Mouse (Mus musculus) left cerebral cortex, adult 2 months (tissue): ENCODE results near the gene Il5ra. TPM values are rescaled to one million over a fixed set of nuclear protein-coding genes. Genes with fewer than 3 reads are reported as not detected.

Experiments
- DNase-seq, 2 experiments: peaks; one replicate each; pipeline ENCODE4 v3.0.0; 2021 to 2022; ENCODE audit warnings: low spot score in 2 of 2, mixed read lengths in 1 of 2; ENCODE audit errors: extremely low spot score in 1 of 2
- H3K27ac ChIP-seq: fragments of 200-600 bp; 2 replicates; pipeline ENCODE4 v1.8.1; 2022
- H3K4me3 ChIP-seq: fragments of 200-600 bp; 2 replicates; pipeline ENCODE4 v1.8.1; 2022
- CTCF ChIP-seq: fragments of 200-600 bp; IDR thresholded peaks from 2 replicates; pipeline ENCODE4 v1.8.1; 2022; ENCODE audit warnings: antibody characterized with exemption, mild to moderate bottlenecking, moderate library complexity
- intact Hi-C: fragments of 180-260 bp; cut with DNase I; formaldehyde crosslinking; loops from one replicate; pipeline ENCODE4 v1.15.1; 2025
- total RNA-seq, 2 experiments: library from RNA; stranded (reverse); gene quantifications; 2 replicates each; pipeline ENCODE4 v1.2.3; 2021

The Il5ra gene
- total RNA-seq, 2 experiments from 2014 or later, result not detected

DNA sequence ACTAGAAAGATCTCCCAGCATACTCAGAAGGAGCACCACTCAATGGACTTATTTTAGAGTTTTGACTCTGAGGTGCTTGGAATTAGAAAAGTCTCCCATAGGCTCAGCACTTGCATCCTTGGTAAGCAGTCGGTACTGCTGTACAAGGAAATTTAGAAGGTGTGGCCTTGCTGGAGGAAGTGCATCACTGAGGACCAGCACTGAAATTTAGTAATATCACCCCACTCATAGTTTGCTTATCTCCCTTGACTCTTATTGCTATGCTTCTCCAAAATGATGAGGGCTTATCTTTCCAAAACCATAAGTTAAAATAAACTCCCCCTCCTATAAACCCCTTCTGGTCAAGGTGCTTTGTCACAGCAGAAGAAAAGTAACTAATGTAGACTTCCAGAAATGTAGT is 12.6 kb upstream of the Il5ra start:
- no peak for TF ChIP-seq CTCF
- Histone ChIP-seq H3K27ac (no peak overlapping the region), H3K4me3 (no peak overlapping the region)
- intact Hi-C loops, result no loop called here
- no peak for DNase-seq

DNA sequence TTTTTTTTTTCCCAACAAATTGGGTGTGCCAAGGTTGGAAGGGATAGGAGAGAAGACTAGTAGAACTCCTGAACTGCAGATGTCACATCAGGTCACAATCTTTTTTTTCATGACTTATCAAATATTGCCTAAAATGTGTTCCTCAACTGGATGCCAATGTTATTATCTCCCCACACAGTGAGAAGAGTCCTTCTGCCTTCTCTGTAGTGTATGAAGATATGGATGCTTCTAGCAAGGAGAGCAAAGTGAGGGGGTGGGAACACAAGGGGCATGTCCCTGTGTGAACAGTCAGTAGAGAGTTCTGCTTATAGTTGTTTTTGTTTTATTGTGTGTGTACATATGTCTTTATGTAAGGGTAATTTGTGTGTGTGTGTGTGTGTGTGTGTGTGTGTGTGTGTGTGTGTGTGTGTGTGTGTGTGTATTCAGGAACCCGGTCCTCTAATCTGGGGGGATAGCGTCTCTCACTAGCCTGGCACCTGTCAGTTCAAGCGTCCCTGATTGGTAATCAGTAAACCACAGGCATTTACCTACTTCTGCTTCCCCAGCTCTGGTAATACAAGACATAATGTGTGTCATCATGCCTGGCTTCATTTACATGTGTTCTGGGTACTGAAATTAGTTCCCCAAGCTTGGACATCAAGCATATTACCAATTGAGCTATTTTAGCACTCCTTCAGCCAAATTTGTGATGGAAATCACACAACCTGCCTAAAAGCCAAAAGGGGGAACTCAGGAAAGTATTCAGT is 11.8 kb upstream of the Il5ra start:
- no peak overlapping the region for H3K27ac ChIP-seq
- H3K4me3 ChIP-seq, result no peak overlapping the region
- DNase-seq, result no peak
- intact Hi-C loops, result no loop called here
- no peak for TF ChIP-seq CTCF

DNA sequence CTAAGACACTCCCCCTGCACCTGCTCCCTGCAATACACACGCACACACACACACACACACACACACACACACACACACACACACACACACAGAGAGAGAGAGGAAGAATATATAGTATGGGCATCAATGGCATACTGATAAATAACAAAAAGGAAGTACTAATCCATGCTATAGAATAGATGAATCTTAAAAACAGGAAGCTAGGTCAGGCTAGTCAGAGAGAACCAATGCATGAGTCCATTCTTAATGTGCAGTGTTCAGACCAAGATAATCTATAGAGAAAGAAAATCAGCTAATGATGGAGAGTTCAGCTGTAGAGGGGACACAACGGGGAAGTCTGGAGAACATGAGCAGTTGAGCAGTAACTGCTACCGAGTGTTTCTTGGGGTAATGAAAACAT is 9.5 kb upstream of the Il5ra start:
- intact Hi-C loops, result no loop called here
- DNase-seq, result no peak
- no peak overlapping the region for H3K4me3 ChIP-seq

DNA sequence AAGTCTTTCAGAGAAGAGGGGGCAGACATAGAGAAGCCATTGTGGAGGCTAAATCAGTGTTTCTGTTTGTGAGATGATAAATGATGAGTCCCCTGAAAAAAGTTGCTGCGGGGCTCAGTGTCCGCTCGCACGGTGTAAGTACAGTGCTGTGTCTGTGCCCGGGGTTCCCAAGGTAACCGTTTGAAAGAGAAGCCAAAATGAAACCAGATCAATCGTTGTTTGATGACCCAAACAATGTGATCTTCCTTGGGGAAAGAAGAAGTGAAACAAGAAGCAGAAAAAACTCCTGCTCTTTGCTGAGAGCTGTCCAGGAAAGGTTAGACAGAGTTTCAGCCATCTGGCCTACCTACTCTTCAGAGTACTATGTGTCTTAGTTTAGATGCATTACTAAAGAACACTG is 1.5 kb upstream of the Il5ra start:
- DNase-seq, result no peak
- intact Hi-C loops, result no loop called here
- Histone ChIP-seq H3K4me3 (no peak overlapping the region), H3K27ac (no peak overlapping the region)
- no peak for TF ChIP-seq CTCF

More for the DNA sequence above, 9.5 kb upstream of the Il5ra start:
- no peak for TF ChIP-seq CTCF
- H3K27ac ChIP-seq, result no peak overlapping the region

DNA sequence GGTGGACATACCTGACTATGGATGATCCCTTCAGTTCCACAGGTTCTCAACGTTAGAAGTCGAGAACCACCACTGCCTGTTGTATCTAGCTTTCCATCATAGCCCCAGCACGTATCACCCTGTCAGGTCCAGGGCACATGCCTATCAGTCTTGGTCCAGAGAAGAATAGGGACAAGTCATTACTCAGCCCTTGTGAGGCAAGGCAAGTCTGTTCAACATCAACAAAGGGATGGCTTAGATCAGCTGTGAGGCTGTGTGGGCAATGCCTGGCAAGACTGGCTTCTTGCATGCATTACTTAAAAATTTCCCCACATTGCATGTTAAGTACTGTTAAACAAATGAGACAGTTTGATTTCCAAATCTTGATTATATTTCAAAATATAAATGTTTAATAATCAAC is 1.0 kb downstream of the Il5ra start:
- no peak for TF ChIP-seq CTCF
- intact Hi-C loops, result no loop called here
- no peak for DNase-seq
- Histone ChIP-seq H3K27ac (no peak overlapping the region), H3K4me3 (no peak overlapping the region)

DNA sequence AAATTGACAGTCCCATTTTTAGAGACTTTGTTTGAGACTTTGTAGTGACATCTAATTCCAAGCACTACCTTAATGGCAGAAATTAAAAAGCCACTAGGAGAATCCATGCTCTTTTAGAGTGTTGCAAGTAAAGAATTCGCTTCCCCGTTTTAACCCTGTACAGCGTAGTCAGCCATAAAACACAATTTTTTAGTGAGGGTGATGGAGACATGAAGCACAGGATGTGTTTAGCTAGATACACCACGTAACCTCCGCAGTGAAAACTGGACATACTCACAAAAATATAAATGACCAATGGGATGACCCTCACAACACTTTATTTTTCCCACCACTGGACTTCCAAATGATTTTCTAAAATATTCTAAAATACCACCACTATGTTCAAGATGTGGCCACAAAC is 1.6 kb downstream of the Il5ra start:
- no peak for TF ChIP-seq CTCF
- no peak overlapping the region for H3K4me3 ChIP-seq
- intact Hi-C loops, result no loop called here
- H3K27ac ChIP-seq, result no peak overlapping the region
- DNase-seq, result no peak

DNA sequence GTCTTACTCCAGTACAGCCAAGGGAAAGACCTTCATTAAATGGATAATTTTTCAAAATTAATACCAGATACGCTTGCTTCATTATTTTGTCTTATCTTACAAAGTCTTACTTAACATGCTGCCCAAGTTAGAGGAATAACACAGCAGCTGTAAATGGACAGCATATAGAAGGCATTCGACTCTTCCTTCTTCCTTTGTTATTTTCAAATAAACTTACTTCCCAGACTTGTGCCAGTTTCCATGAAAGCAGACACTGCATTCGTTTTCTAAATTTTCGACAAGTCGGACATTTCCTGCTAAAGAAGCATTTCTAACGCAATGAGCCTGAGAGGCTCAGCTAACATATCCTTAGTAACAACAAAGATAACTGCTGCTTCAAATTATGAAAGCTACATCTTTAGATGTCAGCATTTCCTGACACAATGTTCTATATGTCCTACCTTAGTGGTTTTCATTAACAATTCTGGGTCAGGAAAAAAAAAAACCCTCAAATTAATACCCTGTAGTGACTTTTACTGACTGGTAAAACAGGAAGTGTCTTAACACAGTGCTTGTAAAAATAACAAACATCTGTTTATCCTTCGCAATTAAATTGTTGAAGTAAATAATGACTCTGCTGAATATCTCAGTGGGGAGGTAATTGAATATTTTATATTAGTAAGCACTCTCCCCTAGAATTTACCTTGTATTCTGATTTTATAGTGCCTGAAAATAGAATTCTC is 3.0 kb downstream of the Il5ra start:
- TF ChIP-seq CTCF, result no peak
- no peak for DNase-seq
- H3K27ac ChIP-seq, result no peak overlapping the region
- intact Hi-C loops, result no loop called here
- no peak overlapping the region for H3K4me3 ChIP-seq

DNA sequence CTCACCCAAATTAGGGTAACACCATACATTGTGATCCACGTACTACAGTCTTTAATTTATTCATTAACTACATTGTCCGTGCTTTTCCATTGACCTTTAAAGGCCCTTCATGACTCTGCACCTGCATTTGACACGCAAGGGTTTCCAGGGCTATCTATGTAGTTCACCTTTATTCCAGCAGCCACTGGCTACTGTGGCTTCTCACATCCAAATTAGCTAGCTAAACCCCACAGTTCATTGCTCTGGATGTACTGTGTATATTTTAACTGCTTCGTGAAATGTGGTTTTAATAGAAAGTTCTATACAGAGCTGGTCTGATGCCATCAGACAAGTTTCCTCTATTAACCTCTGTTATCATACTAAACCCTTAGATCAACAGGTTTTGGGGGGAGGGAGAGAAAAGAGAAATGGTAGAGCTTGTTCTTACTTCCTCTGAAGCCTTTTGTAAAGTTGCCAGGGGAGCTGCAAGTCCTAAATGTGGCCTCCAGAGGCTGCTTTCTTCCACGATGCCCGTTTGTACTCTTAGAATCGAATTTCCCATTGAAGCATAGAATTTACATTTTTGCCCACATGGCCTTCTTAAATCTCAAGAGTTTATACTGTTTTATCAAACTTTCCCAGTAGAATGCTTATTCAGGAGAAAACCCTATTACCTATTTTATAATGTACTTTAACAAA is 5.1 kb downstream of the Il5ra start:
- Histone ChIP-seq H3K4me3 (no peak overlapping the region), H3K27ac (no peak overlapping the region)
- TF ChIP-seq CTCF, result no peak
- no peak for DNase-seq
- intact Hi-C loops, result no loop called here

DNA sequence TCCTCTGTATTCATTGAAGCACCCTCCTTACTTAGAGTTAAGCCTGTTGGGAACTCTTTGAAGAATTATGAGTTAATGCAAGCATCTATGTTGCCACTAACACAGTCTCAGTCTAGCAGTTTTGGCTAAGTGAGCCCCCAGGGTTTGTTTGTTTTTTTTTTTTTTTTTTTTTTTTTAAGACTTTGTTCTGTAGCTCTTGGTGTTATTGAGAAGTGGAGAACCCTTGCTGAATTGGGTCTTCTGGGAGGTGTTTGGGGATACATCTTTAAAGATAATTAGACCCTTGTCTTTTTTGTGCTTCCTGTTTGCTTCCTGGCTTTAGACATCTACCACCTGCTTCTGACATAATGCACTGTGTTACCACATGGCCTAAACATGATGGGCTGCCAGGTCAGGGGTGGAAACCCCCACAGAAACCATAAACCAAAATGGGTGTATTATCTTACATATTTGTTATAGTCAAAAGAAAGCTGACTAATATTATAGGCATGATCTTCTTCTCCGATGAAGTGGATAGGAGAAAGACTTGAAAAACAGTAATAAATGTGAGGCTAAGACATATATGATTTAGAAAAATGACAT is 8.5 kb downstream of the Il5ra start:
- no peak for DNase-seq
- intact Hi-C loops, result no loop called here
- TF ChIP-seq CTCF, result no peak

DNA sequence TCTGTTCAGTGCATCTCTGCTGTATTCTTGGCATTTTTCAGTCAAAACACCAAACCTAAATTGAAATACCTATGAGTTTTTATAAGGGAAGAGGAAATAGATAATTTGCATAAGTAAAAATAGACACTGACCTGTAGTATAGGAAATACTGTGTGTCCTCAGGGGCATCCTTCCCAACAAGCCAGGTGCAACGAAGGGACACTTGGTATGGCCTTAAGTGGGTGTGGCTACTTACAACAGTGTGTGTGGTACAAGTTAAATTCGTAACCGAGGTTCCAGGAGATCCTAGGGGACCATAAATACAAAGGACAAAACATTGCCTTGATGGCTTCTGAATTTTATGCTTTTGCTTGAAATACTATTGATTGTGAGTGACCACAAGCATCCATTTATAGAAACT is 10.6 kb downstream of the Il5ra start:
- H3K4me3 ChIP-seq, result no peak overlapping the region
- H3K27ac ChIP-seq, result no peak overlapping the region
- DNase-seq, result no peak
- intact Hi-C loops, result no loop called here
- no peak for TF ChIP-seq CTCF

More for the DNA sequence above, 8.5 kb downstream of the Il5ra start:
- Histone ChIP-seq H3K27ac (no peak overlapping the region), H3K4me3 (no peak overlapping the region)

DNA sequence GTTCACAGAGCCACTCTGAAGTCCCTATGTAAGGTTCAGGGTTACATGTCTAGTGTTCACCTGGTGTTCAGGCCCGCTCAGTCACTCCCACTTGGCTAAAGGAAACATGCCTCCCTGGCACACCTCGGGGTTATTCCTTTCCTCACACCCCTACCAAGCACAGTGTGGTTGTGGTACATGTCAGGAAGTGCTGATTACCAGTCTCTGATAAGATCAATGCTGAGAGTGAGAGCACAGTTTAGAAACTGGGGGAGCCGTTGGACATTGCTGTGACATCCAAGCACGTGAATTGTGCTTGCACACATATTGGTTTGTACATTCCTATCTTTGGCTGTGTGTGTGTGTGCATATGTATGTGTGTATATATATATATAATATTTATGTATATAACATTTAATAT is 16.3 kb downstream of the Il5ra start:
- Histone ChIP-seq H3K27ac (no peak overlapping the region), H3K4me3 (no peak overlapping the region)
- intact Hi-C loops, result no loop called here
- TF ChIP-seq CTCF, result no peak
- no peak for DNase-seq

DNA sequence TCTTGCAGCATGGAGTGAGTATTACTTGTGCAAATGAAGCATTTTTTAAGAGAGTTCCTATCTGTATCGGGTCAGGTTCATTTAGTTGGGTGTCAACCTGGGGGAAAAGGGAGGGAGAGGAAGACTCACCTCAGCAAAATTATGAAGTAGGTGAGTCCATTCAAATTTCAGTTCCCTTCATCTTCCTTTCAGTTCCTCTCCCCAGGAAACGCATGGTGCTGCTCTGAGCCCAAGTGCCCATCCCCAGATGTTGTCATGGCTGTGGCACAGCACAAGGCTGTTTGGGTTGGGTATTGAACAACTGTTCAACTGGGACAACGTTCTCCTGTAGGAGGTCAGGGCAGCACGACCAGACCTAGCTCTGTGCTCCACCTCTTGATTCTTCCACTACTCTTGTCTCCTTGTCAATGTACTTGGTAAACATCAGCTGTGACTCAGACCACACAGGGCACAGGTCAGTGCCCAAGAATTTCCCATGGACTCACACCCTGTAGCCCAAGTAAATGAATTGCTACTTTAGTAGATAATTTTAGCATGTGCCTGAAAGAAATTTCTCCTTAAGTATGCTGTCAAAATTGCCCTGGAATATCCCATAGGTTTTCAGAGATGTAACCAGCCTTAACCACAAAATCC is 19.0 kb downstream of the Il5ra start:
- intact Hi-C loops, result no loop called here
- TF ChIP-seq CTCF, result no peak
- no peak for DNase-seq
- no peak overlapping the region for H3K4me3 ChIP-seq
- H3K27ac ChIP-seq, result no peak overlapping the region
